Mouse (Mus musculus): ENCODE results near the gene Ppp1r15b.

DNA sequence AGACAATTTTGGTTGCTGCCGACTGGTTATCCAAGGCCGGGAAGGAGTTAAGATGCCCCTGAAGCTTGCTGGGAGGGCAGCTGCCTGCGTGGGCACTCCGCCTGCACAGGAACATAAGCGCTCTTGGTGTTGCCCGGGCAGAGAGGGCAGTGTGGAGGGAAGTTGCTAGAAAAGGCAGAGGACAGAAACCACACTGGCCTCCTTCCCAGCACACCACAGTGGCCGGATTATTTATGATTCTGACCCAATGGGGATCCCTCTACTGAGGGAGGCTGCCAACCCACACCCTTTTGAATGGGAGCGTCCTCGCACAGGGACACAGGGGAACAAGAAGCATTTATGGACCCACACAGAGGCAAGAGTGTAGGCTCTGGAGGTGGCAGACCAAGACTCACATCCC lies 40.4 kb downstream of the Ppp1r15b start:
- TF ChIP-seq POLR2A (IDR thresholded peaks at IDR 0.05; ENCODE audit: borderline replicate concordance, low read depth, low read length) = no peak
- no peak for TF ChIP-seq CTCF (IDR thresholded peaks at IDR 0.05; ENCODE audit: low read depth, low read length)
